Mouse (Mus musculus) layer of hippocampus, postnatal 36 days (tissue): ENCODE data around the gene Dnaja3. TPM values are rescaled to one million over a fixed set of nuclear protein-coding genes. Genes with fewer than 3 reads are reported as not detected.
A peak's percentile ranks its signal among the peaks of the same experiment; 100 is the strongest.
"Not testable (repeated sequence)": the region's sequence is repeated elsewhere in the genome, so short reads cannot be mapped to it uniquely, and the experiment has no call there.

ENCODE experiments used
- DNase-seq, 2 experiments: peaks; one replicate each; pipeline ENCODE4 v3.0.0; 2022
- total RNA-seq, 2 experiments: library from RNA; stranded (reverse); gene quantifications; 2 replicates each; pipeline ENCODE4 v1.2.3; 2021

The Dnaja3 gene
- total RNA-seq, 2 experiments from 2014 or later: 61.7 to 65.6 TPM

DNA sequence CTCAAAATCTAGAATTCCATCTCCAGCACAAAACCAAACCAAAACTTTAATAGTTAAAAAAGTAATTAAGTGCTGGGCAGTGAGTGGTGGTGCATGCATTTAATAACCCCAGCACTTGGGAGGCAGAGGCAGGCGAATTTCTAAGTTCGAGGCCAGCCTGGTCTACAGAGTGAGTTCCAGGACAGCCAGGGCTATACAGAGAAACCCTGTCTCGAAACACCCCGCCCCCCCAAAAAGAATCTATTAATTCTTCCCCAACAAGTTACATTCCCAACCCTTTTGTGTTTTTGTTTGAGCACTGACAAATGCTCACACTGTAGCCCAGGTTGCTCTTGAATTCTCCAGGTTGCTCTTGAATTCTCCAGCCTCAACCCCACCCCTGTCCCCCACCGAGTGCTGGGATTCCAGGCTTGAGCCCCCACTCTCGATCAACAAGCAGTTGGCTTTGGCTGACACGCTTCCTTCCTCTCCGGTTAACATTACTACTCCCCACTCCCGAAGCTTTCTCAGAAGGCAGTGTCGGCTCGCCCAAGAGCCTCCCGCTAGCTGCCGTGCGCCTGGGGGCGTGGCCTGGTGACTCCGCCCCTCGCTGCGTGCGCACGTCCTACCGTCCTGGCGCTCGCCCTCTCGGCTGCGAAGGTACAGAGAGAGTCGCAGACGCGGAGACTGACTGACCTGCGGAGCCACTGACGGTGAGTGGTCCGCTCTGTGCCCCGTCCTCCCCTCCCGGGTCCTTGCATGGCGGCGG, 86.2 kb downstream of the Dnaja3 start, which contains the start of gene Hmox2:
Gene Hmox2, plus strand, starts transcription at position 582 of the 748 bp plus-strand sequence.
- DNase-seq: peak; percentile 90 to 91

DNA sequence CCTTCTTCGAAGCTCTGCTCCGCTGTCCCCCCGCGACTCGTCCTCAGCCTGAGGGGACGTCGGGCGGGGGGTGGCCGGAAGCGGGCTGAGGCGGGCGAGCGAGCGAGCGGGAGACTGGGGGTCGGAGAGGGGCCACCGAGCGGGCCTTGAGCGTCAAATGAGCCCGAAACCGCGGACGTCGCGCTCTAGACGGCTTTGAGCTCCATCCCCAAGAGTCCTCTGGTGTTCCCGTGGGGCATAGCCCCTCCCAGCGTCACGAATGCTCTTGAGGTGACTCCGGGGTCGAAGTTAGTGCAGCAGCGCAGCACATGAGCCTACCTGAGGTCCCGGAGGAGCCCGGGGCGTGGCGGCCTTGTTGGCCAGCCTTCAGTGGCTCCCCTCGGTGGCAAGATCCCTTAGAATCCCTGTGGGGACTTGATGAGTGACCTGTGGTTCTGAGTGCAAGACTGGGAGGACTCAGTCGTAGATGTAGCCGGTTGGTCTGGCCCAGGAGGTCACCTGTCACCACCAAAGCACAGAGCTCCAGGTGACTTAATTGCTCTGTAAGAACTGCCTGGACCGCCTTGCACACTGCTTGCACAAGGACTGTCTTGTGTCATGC, 86.8 kb downstream of the Dnaja3 start:
- DNase-seq: no peak

DNA sequence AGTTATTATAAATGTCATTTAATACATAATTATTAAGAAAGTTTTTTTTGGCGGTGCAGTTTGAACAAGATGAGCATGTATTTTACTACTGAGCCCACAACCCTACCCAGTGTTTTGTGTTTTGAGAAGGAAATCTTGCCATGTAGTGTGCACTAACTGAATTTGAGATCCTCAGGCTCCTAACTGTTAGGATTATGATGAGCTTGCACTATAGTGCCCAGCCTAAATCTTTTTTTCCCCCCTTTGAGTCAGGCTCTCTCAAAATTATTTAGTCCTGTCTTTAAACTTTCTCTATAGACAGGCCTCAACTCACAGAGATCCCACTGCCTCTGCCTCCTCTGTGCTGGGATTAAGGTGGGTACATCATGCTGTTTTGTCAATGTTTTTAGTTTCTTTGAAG, 87.7 kb downstream of the Dnaja3 start:
- DNase-seq: no peak

DNA sequence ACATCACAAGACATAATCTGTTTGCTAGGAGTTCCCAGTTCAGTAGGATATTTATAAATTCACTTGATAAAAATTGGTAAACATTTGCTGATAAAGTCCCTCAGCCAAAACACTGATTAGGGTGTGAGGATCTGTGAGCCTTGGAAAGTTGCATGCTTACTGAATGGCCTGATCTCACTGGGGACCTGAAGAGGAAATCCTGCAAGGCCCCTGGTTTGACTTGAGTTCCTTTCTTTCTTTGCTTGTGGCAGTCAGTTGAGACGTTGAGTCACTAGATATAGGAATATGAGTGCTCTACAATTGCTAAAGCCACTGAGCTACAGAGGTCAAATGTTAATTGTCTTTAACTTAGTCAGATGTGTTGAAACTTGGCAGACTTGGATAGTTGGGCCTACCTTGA, 88.2 kb downstream of the Dnaja3 start:
- DNase-seq: no peak

DNA sequence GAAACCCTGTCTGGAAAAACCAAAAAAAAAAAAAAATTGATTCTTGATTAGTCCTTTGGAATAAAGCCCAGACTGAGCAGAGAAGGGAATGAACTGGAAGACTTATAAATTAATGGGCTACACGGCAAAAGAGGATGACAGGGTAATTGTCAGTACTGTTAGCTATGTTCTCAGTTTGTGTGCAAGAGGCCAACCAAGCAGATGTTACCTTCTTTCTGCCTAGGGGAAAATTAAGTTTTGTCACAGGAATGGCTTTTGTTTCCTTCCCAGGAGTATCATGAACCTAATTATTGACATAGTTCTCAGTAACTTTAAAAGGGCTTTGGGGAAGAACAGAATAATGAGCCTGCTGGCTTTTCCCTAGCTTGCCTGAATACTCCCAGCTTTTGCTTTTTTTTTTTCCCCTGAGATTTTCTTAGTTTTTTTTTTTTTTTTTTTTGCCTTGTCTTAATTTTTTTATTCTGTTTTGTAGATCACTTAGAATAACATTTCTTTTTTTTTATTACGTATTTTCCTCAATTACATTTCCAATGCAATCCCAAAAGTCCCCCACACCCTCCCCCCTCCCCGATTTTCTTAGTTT, 91.1 kb downstream of the Dnaja3 start:
- no peak for DNase-seq

DNA sequence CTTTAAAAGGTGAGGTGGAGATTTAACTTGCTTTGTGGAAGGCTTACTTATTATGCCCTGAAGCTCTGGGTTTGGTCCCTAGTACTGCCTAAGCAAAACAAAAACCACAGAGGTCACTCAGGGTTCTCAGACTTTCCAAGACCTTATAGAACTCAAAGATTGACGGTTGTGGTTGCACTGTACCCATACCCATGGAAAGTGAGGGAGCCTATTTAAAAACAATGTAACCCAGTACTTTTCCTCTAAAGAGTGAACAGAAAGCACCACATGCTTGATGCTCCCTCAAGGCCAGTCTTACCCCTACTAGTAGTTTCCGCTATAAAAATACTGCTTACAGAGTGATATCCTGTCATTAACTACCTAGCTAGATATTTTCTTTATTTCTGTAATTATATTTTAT, 96.5 kb downstream of the Dnaja3 start:
- no peak for DNase-seq

DNA sequence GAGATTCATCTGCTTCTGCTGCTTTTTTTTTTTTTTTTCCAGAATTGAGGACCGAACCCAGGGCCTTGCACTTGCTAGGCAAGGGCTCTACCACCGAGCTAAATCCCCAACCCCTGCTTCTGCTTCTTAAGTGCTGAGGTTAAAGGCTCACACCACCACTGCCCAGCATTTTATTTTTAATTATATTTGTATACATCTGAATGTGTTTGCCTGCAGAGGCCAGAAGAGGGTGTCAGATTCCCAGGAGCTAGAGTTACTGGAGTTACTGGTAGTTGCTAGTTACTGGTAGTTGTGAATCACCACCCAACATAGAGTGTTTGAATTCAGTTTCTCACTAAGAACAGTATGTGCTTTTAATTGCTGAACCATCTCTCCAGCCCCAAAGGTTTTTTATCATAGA, 100.2 kb downstream of the Dnaja3 start:
- no peak for DNase-seq

DNA sequence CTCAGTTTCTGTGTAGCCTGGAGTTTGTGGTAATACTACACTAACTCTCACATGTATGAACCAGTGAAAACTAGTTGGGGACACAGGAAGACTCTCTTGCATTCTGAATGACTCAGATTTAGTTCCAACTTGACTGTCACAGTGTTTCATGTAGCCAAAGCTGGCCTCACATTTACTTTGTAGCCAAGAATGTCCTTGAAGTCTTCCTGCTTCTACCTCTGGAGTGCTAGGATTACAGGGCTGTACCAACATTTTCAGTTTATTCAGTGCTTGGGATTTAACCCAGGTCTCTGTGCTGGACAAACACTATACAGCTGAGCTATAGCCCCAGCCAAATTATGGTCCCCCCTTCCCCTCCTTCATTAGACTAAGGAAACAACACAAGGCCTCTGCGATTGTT, 102.4 kb downstream of the Dnaja3 start:
- no peak for DNase-seq

DNA sequence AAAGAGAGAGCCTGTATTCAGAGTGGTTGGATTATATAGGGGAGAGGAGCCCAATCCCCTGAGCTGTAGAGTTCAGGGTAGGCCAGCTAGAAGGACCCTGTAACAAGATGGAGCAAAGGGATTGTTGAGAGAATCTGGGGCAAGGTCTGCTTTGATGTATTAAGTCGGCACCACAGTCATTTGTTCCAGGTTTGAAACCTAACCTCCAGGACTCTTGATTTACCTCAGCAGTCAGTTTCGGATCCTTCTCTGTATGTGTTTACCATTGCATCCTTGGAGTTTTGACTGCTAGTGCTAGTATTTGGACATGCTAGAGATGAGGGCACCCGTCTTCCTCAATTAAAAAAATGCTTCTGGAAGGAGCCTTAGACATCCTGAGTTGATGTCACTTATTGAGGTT, 112.4 kb downstream of the Dnaja3 start:
- DNase-seq: no peak

DNA sequence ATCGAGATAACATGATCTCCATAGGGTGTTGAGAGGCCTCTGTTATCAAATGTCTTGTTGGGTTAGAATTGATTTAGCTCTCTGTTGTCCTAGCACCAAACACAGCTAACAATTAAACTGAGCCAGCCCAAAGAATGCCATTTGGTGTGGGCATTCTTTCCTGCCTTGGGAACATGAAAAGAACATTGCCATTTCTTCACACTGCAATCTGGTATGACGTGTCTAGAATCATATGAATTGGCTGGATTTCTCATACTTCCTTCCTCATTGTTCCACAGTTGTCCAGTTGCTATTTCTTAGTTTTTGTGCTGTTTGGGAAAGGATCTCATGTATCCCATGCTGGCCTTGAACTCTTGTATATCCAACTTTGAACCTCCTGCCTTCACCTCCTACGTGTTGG, 114.3 kb downstream of the Dnaja3 start:
- DNase-seq: no peak

DNA sequence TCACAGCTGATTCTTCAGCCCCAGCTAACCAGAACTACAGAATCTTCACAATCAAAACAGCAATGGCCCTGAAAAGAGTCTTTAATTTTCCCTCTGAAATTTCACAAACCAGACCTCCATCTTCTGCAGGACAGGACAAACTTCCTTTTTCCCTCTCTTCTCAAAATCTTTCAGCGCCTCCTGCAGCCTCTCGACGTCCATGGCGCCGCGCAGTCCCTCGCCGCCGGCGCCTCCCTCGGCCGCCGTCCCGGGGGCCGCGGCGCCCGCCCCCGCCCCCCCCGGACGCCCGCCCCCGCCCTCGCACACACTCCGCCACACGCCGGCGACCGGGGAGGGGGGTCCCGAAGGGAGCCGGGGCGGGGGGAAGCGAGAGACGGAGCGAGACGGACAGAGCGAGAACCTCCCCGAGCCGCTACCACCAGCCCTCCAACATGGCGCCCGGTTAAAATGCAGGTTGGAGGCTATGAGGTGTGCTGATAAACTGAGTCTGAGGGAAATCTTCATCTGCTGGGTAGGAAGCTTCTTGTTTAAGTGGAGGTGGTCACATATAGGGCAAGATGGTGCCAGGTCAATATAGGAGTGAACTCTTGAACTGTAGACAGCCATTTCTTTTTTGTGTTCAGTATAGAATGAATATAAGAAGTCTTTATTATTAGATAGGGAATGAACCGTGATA, 117.0 kb downstream of the Dnaja3 start:
- not testable (repeated sequence) for DNase-seq

Other genes starting within 250 kb of the Dnaja3 start
- gene Adcy9, start 219.5 kb upstream of the Dnaja3 start, total RNA-seq: 100 to 1,000 TPM in 1 of 2 experiments, 10 to 100 TPM in 1; 97.5 to 103 TPM
- gene Srl, start 98.2 kb upstream of the Dnaja3 start, total RNA-seq: 10 to 100 TPM; 13.6 to 14.1 TPM
- 1 to 10 TPM; 4.3 to 4.7 TPM for gene Tfap4, start 80.1 kb upstream of the Dnaja3 start, total RNA-seq
- gene Glis2, start 45.3 kb upstream of the Dnaja3 start, total RNA-seq: 10 to 100 TPM; 13.1 to 14.6 TPM
- gene Pam16, start 15.0 kb upstream of the Dnaja3 start, total RNA-seq: 10 to 100 TPM; 84.4 to 90.4 TPM
- 1 to 10 TPM; 4.4 to 5.7 TPM for gene Vasn, start within 50 bp of the Dnaja3 start, total RNA-seq
- 10 to 100 TPM; 79.4 to 96.0 TPM for gene Coro7, start 39.8 kb downstream of the Dnaja3 start, total RNA-seq
- 10 to 100 TPM; 14.5 to 15.2 TPM for gene Nmral1, start 79.4 kb downstream of the Dnaja3 start, total RNA-seq
- gene Hmox2, start 86.4 kb downstream of the Dnaja3 start, total RNA-seq: 10 to 100 TPM; 88.2 to 98.0 TPM
- gene Cdip1, start 150.3 kb downstream of the Dnaja3 start, total RNA-seq: 100 to 1,000 TPM; 236 to 243 TPM
- not detected for gene 4930562C15Rik, start 195.4 kb downstream of the Dnaja3 start, total RNA-seq
- 10 to 100 TPM; 91.3 to 94.9 TPM for gene Ubald1, start 240.3 kb downstream of the Dnaja3 start, total RNA-seq
- 100 to 1,000 TPM; 213 TPM for gene Mgrn1, start 246.3 kb downstream of the Dnaja3 start, total RNA-seq